Mouse (Mus musculus): Measurements from ENCODE around the gene Tnfaip8l2.

Tnfaip8l2 gene

GRCm38 (mm10) chr3:95141952-95142616 lies at the start of gene Tnfaip8l2:
Gene Tnfaip8l2 (minus strand): TSS chr3:95142360.
- in situ Hi-C loops (cut with MboI), result no loop called here

- in situ Hi-C loops (cut with MboI), result no loop called here
These were observed 44.7 kb upstream of the Tnfaip8l2 start for GRCm38 (mm10) chr3:95186888-95187287.

- in situ Hi-C loops (cut with MboI), result no loop called here
These were observed 43.9 kb upstream of the Tnfaip8l2 start for GRCm38 (mm10) chr3:95186100-95186499.

GRCm38 (mm10) chr3:95184796-95185577 lies 42.8 kb upstream of the Tnfaip8l2 start:
- in situ Hi-C loops (cut with MboI), result no loop called here

- in situ Hi-C loops (cut with MboI), result no loop called here
These were observed 39.7 kb upstream of the Tnfaip8l2 start for GRCm38 (mm10) chr3:95181841-95182240.

DNA sequence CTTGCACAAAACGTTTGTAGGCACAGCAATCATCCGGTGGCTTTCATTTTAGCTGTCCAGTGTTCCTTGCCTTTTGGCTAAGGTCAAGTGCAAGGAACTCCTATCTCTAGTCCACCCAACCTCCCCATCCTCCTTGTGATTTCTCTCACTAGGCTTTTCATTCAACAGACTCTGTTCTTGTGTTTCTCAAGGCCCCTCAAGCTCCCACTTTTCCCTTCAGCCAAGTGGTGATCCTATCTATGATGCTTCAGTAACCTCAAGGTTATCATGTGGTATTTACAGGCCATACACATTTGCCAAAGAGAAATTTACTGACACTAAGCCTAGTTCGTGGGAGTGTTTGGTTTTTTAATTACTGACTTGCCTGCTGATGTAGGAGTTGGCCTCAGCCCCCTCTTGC lies 37.7 kb upstream of the Tnfaip8l2 start:
- in situ Hi-C loops (cut with MboI), result no loop called here

- in situ Hi-C loops (cut with MboI), result no loop called here
These were observed 36.8 kb upstream of the Tnfaip8l2 start for GRCm38 (mm10) chr3:95178948-95179347.

DNA sequence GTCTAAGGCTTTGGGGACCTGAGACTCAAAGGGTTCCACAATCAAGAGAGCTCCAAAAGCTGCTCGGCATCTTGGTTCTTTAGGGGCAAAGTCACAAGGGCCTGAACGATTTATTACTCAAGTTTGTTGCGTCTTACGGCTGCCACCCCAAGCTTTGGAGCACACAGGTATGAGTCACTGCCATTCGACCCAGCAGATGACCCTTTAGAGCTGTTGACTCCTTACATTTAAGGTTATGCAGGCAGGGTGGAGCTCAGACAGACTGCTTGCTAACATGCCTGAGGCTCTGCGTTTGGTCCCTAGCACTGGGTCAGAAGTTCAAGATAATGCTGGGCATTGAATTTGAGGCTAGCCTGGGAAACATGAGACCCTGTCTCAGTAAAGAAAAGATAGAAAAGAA lies 35.4 kb upstream of the Tnfaip8l2 start:
- in situ Hi-C loops (cut with MboI), result no loop called here

DNA sequence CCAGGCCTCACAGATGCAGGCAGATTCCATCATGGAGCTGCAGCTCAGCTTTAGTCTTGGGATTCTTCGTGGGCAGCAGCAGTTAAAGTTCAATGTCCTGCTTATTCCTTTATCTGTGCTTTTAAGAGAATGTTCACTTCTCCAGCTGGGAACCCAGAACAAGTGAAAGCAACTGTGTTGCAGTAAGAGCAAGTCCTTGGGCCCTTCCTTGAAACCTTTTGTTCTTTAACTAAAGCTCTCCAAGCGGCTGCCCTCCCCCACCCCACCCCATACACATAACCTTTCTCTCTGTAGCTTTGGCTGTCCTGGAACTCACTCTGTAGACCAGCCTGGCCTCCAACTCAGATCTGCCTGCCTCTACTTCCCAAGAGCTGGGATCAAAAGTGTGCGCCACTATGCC lies 34.3 kb upstream of the Tnfaip8l2 start:
- in situ Hi-C loops (cut with MboI), result no loop called here

GRCm38 (mm10) chr3:95174011-95174592 lies 31.9 kb upstream of the Tnfaip8l2 start:
- in situ Hi-C loops (cut with MboI), result no loop called here

DNA sequence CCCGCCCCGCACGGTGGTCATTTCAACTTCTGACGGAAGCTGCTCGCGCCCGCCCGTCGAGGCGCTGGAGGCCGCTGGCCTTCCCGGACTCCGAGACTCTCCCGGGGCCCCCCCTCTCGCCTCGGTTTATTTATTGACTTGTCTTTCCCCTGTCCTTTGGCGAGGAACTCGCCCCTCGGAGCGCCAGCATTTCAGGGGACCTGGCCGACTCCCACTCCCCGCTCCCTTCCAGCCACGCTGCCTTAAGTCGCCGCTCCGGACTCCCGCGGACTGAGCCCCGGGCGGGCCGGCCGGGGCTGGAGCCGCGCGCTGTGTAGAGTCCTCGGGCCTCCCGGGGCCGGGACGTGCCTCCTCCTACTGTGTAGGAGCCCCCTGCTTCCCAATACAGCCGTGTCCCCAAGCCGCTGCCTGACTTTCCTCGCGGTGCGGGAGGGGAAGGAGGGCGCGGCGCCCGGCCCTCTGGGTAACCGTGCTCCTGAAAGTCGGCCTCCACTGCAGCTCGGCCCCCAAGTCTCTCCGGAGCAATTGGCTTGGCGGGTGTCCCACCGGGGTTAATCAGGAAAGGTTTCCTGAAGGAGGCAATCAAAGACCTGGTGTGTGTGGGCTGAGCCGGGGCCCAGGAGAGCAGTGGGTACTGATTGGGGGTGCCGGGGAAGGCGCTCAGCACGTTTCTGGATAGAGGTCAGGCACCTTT lies 31.2 kb upstream of the Tnfaip8l2 start:
- in situ Hi-C loops (cut with MboI), result no loop called here

- in situ Hi-C loops (cut with MboI), result no loop called here
These were observed 30.5 kb upstream of the Tnfaip8l2 start for GRCm38 (mm10) chr3:95172526-95173255.

DNA sequence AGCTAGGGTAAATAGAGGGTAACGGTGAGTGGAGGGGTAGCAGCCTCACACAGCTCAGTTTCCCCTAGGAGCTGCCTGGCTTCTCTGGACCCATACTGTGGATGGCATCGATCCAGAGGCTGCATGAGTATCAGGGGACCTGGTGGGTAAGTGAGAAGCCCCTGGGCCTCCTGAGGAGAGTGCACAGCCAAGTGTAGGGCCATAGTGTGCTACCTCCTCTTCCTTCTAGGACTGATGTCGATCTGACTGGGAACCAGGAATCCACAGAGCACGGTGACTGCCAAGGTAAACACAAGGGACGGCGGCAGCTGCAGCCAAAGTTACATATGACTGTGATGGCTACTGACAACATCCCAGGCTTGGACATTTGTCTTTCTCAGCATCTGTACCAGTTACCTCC lies 28.9 kb upstream of the Tnfaip8l2 start:
- in situ Hi-C loops (cut with MboI), result no loop called here

DNA sequence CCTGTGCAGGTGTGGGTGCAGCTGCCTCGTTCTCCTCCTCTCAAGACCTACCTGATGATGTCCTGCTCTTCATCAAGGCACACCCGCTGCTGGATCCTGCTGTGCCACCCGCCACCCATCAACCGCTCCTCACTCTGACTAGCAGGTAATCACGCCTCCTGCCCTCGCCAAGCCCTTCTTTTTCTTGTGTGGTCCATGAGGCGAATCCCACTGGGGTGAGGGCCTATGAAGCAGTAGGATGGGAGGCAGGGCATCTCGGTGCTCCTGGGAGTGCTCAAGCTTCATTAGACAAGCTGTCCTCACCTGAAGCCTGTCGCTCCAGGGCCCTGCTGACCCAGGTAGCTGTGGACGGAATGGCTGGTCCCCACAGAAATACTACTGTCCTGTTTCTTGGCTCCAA lies 27.8 kb upstream of the Tnfaip8l2 start:
- in situ Hi-C loops (cut with MboI), result no loop called here

DNA sequence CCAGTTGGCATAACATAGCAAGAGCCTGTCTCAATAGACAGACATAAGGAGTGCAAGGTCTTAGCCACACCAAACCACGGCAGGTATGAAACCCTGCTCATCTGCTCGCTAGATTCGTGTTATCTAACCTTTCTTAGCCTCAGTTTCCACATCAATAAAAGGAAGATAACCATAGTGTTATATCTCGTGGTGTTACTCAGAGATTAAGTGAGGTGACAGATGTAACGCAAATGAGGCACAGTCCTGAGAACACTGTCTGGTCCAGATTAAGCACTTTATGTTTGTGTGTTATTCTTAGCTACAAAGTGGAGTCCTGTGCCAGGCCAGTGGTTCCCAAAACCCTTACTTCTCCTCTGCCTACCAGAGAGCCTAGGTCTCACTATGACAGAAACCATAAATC lies 22.7 kb upstream of the Tnfaip8l2 start:
- in situ Hi-C loops (cut with MboI), result no loop called here

DNA sequence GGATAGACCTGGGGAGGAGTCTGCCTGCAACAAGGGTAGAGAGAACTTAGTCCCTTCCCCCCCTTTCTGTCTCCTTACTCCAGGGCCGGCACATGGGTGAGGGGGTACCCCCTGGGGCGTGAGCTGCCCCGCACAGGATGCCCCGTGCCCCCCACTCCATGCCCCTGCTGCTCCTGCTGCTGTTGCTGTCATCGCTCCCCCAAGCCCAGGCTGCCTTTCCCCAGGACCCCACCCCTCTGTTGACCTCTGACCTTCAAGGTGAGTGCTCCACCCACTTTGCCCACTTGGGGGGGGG lies 22.0 kb upstream of the Tnfaip8l2 start:
- in situ Hi-C loops (cut with MboI), result no loop called here

DNA sequence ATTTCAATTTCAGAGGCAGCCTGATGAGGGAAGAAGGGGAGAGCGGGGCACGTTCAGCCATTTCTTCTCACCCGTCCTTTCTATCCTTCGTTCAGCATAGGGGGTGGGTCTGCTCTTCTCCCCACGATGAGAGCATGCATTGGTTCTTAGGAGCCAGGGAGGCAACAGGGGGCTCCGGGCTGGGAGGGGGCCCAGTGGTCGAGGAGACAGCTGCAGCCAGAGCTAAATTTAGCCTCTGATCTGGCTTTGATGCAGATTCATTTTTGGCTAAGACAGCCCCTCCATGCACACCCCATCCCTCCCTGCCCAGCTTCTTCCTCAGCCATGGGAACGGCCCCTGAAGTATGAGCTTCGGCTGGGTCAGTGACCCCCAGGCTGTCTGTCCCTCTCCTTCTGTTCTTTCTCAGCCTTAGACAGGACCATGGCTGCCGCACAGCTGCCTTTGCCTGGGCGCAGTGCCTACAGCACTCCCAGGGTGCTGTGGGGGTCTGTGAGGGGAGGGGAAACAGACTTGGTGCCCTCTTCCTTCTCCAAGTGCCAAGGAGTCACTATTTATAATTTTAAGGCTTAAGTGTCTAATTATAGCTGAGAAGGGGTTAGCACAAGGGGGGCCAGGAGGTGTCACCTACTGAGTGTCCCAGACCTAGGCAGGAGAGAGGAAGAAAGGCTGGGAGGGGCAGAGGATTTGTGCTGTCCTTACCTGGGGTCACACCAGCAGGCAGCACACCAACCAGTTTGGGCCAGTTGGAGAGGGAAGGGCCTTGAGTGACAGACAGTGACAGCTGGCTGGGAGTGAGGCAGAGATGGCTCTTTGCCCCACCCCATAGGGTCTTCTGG lies 21.5 kb upstream of the Tnfaip8l2 start:
- in situ Hi-C loops (cut with MboI), result no loop called here

- in situ Hi-C loops (cut with MboI), result no loop called here
These were observed 20.1 kb upstream of the Tnfaip8l2 start for GRCm38 (mm10) chr3:95162345-95162628.

DNA sequence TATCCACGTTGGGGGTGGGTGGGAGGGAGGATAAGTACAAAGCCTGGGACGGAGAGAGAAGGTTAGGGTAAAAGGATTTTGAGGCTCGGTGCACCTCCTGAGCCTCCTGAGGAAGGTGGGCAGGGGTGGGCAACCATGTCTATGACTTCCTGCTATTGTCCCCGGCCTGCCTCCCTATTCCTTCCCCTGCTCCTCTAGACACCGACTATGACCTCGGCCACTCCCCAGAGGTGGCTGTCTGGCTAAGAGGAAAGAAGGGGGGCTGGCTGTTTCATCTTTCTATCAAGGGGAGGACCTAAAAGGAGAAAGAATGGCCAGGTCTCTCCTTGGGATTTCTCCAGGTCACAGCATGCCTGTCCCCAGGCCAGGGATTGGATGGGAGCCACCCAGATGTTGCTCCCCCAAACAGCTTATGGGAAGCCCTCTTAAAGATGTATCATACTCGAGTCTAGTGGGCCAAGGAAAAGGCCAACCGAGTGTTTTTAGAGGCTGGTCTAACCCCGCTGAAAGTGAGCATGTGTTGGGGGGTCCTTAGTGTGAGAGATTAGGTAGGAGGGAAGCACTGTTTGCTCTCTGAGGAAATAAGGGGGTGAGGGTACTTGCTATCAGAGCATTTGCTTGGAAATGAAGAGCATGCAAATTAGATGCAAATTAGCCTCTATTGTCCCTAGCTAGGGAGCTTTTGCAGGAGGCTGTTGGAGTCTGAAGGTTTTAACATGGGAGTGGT lies 19.6 kb upstream of the Tnfaip8l2 start:
- in situ Hi-C loops (cut with MboI), result no loop called here

DNA sequence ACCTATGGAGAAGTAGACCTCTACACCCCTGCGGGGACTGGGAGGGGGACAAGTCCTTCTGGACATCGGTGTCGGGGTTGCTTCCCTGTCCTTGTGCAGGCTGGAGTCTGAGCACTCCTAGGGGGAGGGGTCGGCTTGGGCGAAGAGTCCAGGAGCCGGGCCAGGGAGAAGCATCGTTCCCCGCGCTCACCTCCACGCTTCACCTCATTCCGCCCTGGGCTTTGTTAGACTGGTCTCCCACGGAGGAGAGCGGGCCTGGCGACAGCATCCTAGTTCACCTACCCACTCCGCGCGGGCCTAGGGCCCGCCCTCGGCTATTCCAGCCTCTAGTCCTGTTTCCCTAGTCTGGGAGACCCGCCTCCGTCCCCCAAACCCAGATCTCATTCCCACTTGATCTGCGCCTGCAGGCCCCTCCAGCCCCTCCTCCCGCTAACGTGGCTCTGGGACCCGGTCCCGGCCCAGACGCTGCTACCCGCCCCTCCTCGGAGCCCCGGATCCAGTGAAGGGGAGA lies 18.9 kb upstream of the Tnfaip8l2 start:
- in situ Hi-C loops (cut with MboI), result no loop called here
